In the genomic region with DNA sequence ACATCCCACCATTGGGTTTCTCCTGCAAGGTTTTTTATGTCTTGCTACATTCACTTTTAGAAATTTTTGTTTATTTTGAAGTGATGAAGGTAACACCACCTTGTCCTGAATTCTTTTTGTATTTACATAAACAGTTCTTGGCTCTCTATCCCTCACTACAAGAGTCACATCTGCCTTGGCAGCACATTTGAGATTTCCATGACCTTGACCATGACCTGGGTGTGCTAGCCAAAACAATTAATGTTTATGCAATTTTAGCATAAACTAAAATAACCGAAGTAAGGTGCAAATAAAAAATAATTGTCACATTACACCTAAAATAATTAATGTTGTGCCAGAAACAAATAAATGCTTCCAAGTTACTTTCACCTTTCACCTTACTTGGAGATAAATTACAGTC, we compare ENCODE assay signal across 40 mouse cellular contexts. TPM values are rescaled to one million over a fixed set of nuclear protein-coding genes. Genes with fewer than 3 reads are reported as not detected.
"Had no signal": no experiment of that assay in that cellular context is flagged by ENCODE, and none has a peak within 500 bp of the region (broad histone marks: within the 10 kb centered on the region; RNA-seq: fewer than 3 reads in every experiment).

No protein-coding gene starts in this region.

- H3K4me1 ChIP-seq: heart, embryonic 13.5 days; heart, embryonic 15.5 days; hindbrain, embryonic 13.5 days; hindbrain, embryonic 15.5 days; limb, embryonic 13.5 days; limb, embryonic 15.5 days had no signal

- H3K27ac ChIP-seq: gastrocnemius, adult 2 months; heart, embryonic 13.5 days; heart, embryonic 15.5 days; hindbrain, embryonic 13.5 days; hindbrain, embryonic 15.5 days; hindbrain, postnatal 0 days; kidney, embryonic 15.5 days; kidney, postnatal 0 days; limb, embryonic 13.5 days; limb, embryonic 15.5 days; liver, embryonic 12.5 days; liver, embryonic 14.5 days had no signal

- H3K27me3 ChIP-seq: heart, embryonic 13.5 days; heart, embryonic 15.5 days; hindbrain, embryonic 13.5 days; hindbrain, embryonic 15.5 days; kidney, embryonic 15.5 days; limb, embryonic 13.5 days; limb, embryonic 15.5 days had no signal

- H3K9ac ChIP-seq: heart, embryonic 13.5 days; heart, embryonic 15.5 days; hindbrain, embryonic 13.5 days; hindbrain, embryonic 15.5 days; kidney, embryonic 15.5 days; limb, embryonic 13.5 days; limb, embryonic 15.5 days; liver, embryonic 12.5 days; liver, embryonic 14.5 days had no signal

- H3K36me3 ChIP-seq: heart, embryonic 13.5 days; heart, embryonic 15.5 days; hindbrain, embryonic 13.5 days; hindbrain, embryonic 15.5 days; kidney, embryonic 15.5 days; limb, embryonic 13.5 days; limb, embryonic 15.5 days; liver, embryonic 12.5 days had no signal

- DNase-seq: gastrocnemius, adult 2 months; gastrocnemius, postnatal 10 days; gastrocnemius, postnatal 25 days; heart, adult 18-20 months; heart, postnatal 14 days; heart, postnatal 36 days; kidney, adult 11 months; kidney, adult 2 months; kidney, adult 9 months; kidney, postnatal 14 days; kidney, postnatal 36 days; layer of hippocampus, adult 9-11 months; layer of hippocampus, postnatal 36 days; left cerebral cortex, postnatal 4 days; lung, adult 18-20 months had no signal

- H3K4me3 ChIP-seq: gastrocnemius, adult 2 months; heart, embryonic 13.5 days; heart, embryonic 15.5 days; hindbrain, embryonic 13.5 days; hindbrain, embryonic 15.5 days; kidney, embryonic 15.5 days; limb, embryonic 13.5 days; limb, embryonic 15.5 days; liver, embryonic 12.5 days had no signal

RNA-seq across cellular contexts. Expression of a gene that starts 7.2 kb away (rescaled TPM):
- total RNA-seq: gastrocnemius, adult 2 months; gastrocnemius, postnatal 10 days; gastrocnemius, postnatal 25 days; gastrocnemius, postnatal 4 days; granulocyte monocyte progenitor cell, adult 5-6 weeks; heart, adult 18-20 months; heart, postnatal 14 days; heart, postnatal 36 days; hematopoietic stem cell, adult 5-6 weeks; hindbrain, postnatal 0 days; layer of hippocampus, adult 18-20 months; layer of hippocampus, postnatal 14 days; layer of hippocampus, postnatal 36 days; left cerebral cortex, adult 18-20 months; left cerebral cortex, postnatal 25 days; left cerebral cortex, postnatal 4 days had no signal
- polyA plus RNA-seq: heart, embryonic 11.5 days; heart, embryonic 13.5 days; heart, postnatal 0 days; hindbrain, embryonic 13.5 days; hindbrain, embryonic 15.5 days; hindbrain, postnatal 0 days; intestine, embryonic 16.5 days; kidney, adult 2 months; kidney, embryonic 15.5 days; kidney, postnatal 0 days; large intestine, adult 2 months; limb, embryonic 11.5 days; limb, embryonic 13.5 days; limb, embryonic 15.5 days had no signal

RNA-seq across cellular contexts. Expression of a gene that starts 27.8 kb away (rescaled TPM):
- total RNA-seq: gastrocnemius, adult 2 months; gastrocnemius, postnatal 25 days; heart, adult 18-20 months; heart, postnatal 14 days; heart, postnatal 36 days; hindbrain, postnatal 0 days; layer of hippocampus, postnatal 14 days; layer of hippocampus, postnatal 36 days; left cerebral cortex, adult 18-20 months; left cerebral cortex, adult 8-10 months; left cerebral cortex, postnatal 10 days; left cerebral cortex, postnatal 25 days had no signal
